Mouse (Mus musculus) MEL (cell line): ENCODE results near the gene Vps26a. TPM values are rescaled to one million over a fixed set of nuclear protein-coding genes. Genes with fewer than 3 reads are reported as not detected.

Experiments used
- DNase-seq: peaks from one replicate; pipeline ENCODE4 v3.0.0; 2011; ENCODE audit warnings: low read depth, low spot score
- H3K27ac ChIP-seq: 2 replicates; pipeline ENCODE4 v1.5.1; 2012; ENCODE audit warnings: low read depth, mild to moderate bottlenecking, control low read depth, low read length, moderate library complexity; ENCODE audit not compliant: control insufficient read depth
- H3K27me3 ChIP-seq, 2 experiments: fragments of 150-350 bp in 1 of 2; sonication (generic) in 1 of 2; 2 replicates each; pipeline ENCODE4 v1.6.1; 2012; ENCODE audit warnings: low read length in 2 of 2, mild to moderate bottlenecking in 2 of 2, improper control_type of control experiment in 1 of 2, moderate library complexity in 1 of 2; ENCODE audit not compliant: insufficient read depth in 2 of 2, control insufficient read depth in 1 of 2
- H3K36me3 ChIP-seq, 2 experiments: 2 replicates each; pipeline ENCODE4 v1.6.1; 2012 to 2014; ENCODE audit warnings: low read length in 2 of 2, improper control_type of control experiment in 1 of 2, inconsistent platforms in 1 of 2, mild to moderate bottlenecking in 1 of 2; ENCODE audit not compliant: insufficient read depth in 2 of 2, control insufficient read depth in 1 of 2
- H3K4me1 ChIP-seq, 2 experiments: fragments of 150-350 bp in 1 of 2; sonication (generic) in 1 of 2; 2 replicates each; pipeline ENCODE4 v1.6.1; 2012; ENCODE audit warnings: low read length in 2 of 2, improper control_type of control experiment in 1 of 2, mild to moderate bottlenecking in 1 of 2; ENCODE audit not compliant: insufficient read depth in 2 of 2, control insufficient read depth in 1 of 2
- H3K4me3 ChIP-seq, 2 experiments: fragments of 150-350 bp in 1 of 2; sonication (generic) in 1 of 2; 2 replicates each; pipeline ENCODE4 v1.5.1; 2012; ENCODE audit warnings: low read depth in 2 of 2, low read length in 2 of 2, mild to moderate bottlenecking in 2 of 2, moderate library complexity in 2 of 2, control low read depth in 1 of 2, improper control_type of control experiment in 1 of 2; ENCODE audit not compliant: control insufficient read depth in 1 of 2, insufficient read depth in 1 of 2
- H3K79me2 ChIP-seq: 2 replicates; pipeline ENCODE4 v1.6.1; 2012; ENCODE audit warnings: mild to moderate bottlenecking, low read length, moderate library complexity; ENCODE audit not compliant: control insufficient read depth, poor library complexity, insufficient read depth
- H3K9ac ChIP-seq: 2 replicates; pipeline ENCODE4 v1.6.1; 2012; ENCODE audit warnings: low read depth, mild to moderate bottlenecking, control low read depth, low read length, moderate library complexity; ENCODE audit not compliant: control insufficient read depth, poor library complexity, severe bottlenecking
- H3K9me3 ChIP-seq: fragments of 150-350 bp; sonication (generic); replicated peaks from 2 replicates; pipeline ENCODE4 v1.6.1; 2012; ENCODE audit warnings: mild to moderate bottlenecking, low read length, improper control_type of control experiment, moderate library complexity; ENCODE audit not compliant: insufficient read depth
- CHD2 ChIP-seq: IDR thresholded peaks from 2 replicates; pipeline ENCODE4 v1.6.1; 2011; ENCODE audit warnings: low read length, improper control_type of control experiment
- CTCF ChIP-seq, 3 experiments: IDR thresholded peaks in 2 of 3; conservative IDR thresholded peaks in 1 of 3; 2 replicates each; pipeline ENCODE4 v1.5.1; 2011 to 2012; ENCODE audit warnings: low read length in 3 of 3, low read depth in 2 of 3, mild to moderate bottlenecking in 2 of 3, improper control_type of control experiment in 1 of 3, inconsistent platforms in 1 of 3, mixed read lengths in 1 of 3, moderate library complexity in 1 of 3; ENCODE audit not compliant: control insufficient read depth in 1 of 3, insufficient read depth in 1 of 3, poor library complexity in 1 of 3, severe bottlenecking in 1 of 3
- ELF1 ChIP-seq: IDR thresholded peaks from 2 replicates; pipeline ENCODE4 v1.6.1; 2014; ENCODE audit warnings: low read depth, mild to moderate bottlenecking, inconsistent platforms, low read length, improper control_type of control experiment, moderate library complexity
- EP300 ChIP-seq, 2 experiments: IDR thresholded peaks; 2 replicates each; pipeline ENCODE4 v1.6.1; 2011; ENCODE audit warnings: improper control_type of control experiment in 2 of 2, low read length in 2 of 2, low read depth in 1 of 2, mild to moderate bottlenecking in 1 of 2
- ETS1 ChIP-seq: IDR thresholded peaks from 2 replicates; pipeline ENCODE4 v1.6.1; 2012; ENCODE audit warnings: low read depth, mild to moderate bottlenecking, inconsistent platforms, low read length, improper control_type of control experiment, moderate library complexity
- GATA1 ChIP-seq: IDR thresholded peaks from 2 replicates; pipeline ENCODE4 v1.6.1; 2011; ENCODE audit warnings: low read depth, low read length, improper control_type of control experiment
- HCFC1 ChIP-seq: IDR thresholded peaks from 2 replicates; pipeline ENCODE4 v1.6.1; 2012; ENCODE audit warnings: low read depth, mild to moderate bottlenecking, inconsistent platforms, low read length, improper control_type of control experiment, moderate library complexity
- JUND ChIP-seq: IDR thresholded peaks from 2 replicates; pipeline ENCODE4 v1.6.1; 2011; ENCODE audit warnings: low read depth, mild to moderate bottlenecking, improper control_type of control experiment, low read length
- MAFK ChIP-seq: IDR thresholded peaks from 2 replicates; pipeline ENCODE4 v1.6.1; 2011; ENCODE audit warnings: low read depth, mild to moderate bottlenecking, low read length, improper control_type of control experiment, borderline replicate concordance
- MAX ChIP-seq: IDR thresholded peaks from 2 replicates; pipeline ENCODE4 v1.6.1; 2011; ENCODE audit warnings: low read length, improper control_type of control experiment
- MEF2A ChIP-seq: IDR thresholded peaks from 2 replicates; pipeline ENCODE4 v1.6.1; 2014; ENCODE audit warnings: low read depth, mild to moderate bottlenecking, inconsistent platforms, low read length, improper control_type of control experiment; ENCODE audit not compliant: poor library complexity, insufficient replicate concordance, severe bottlenecking; ENCODE audit errors: extremely low read depth
- MXI1 ChIP-seq: IDR thresholded peaks from 2 replicates; pipeline ENCODE4 v1.6.1; 2011; ENCODE audit warnings: mild to moderate bottlenecking, low read depth, low read length, improper control_type of control experiment
- MYB ChIP-seq: IDR thresholded peaks from 2 replicates; pipeline ENCODE4 v1.6.1; 2011; ENCODE audit warnings: mild to moderate bottlenecking, low read depth, low read length, improper control_type of control experiment
- MYC ChIP-seq: IDR thresholded peaks from 2 replicates; pipeline ENCODE4 v1.6.1; 2011; ENCODE audit warnings: low read depth, mild to moderate bottlenecking, low read length, improper control_type of control experiment, moderate library complexity
- NELFE ChIP-seq: IDR thresholded peaks from 2 replicates; pipeline ENCODE4 v1.6.1; 2011; ENCODE audit warnings: low read depth, low read length, improper control_type of control experiment
- NRF1 ChIP-seq: IDR thresholded peaks from 2 replicates; pipeline ENCODE4 v1.6.1; 2014; ENCODE audit warnings: low read depth, mild to moderate bottlenecking, inconsistent platforms, low read length, improper control_type of control experiment, moderate library complexity; ENCODE audit not compliant: poor library complexity, insufficient read depth, severe bottlenecking
- POLR2A ChIP-seq, 2 experiments: IDR thresholded peaks; 2 replicates each; pipeline ENCODE4 v1.6.1; 2011 to 2012; ENCODE audit warnings: low read length in 2 of 2, mild to moderate bottlenecking in 2 of 2, control low read depth in 1 of 2, improper control_type of control experiment in 1 of 2, low read depth in 1 of 2, moderate library complexity in 1 of 2; ENCODE audit not compliant: control insufficient read depth in 1 of 2, insufficient read depth in 1 of 2, poor library complexity in 1 of 2
- POLR2AphosphoS2 ChIP-seq: IDR thresholded peaks from 2 replicates; pipeline ENCODE4 v1.6.1; 2011; ENCODE audit warnings: low read length, improper control_type of control experiment
- POLR2AphosphoS5 ChIP-seq: IDR thresholded peaks from 2 replicates; pipeline ENCODE4 v1.6.1; 2012; ENCODE audit warnings: low read depth, borderline replicate concordance, mild to moderate bottlenecking, inconsistent platforms, low read length, moderate library complexity, mixed read lengths
- RAD21 ChIP-seq: IDR thresholded peaks from 2 replicates; pipeline ENCODE4 v1.6.1; 2011; ENCODE audit warnings: mild to moderate bottlenecking, low read depth, low read length, improper control_type of control experiment
- SMC3 ChIP-seq: IDR thresholded peaks from 2 replicates; pipeline ENCODE4 v1.6.1; 2011; ENCODE audit warnings: low read depth, low read length, improper control_type of control experiment
- TAL1 ChIP-seq: IDR thresholded peaks from 2 replicates; pipeline ENCODE4 v1.6.1; 2012; ENCODE audit warnings: mild to moderate bottlenecking, inconsistent platforms, low read length, moderate library complexity, mixed read lengths
- TBP ChIP-seq: IDR thresholded peaks from 2 replicates; pipeline ENCODE4 v1.8.0; 2011; ENCODE audit warnings: low read depth, low read length, improper control_type of control experiment
- TCF12 ChIP-seq: IDR thresholded peaks from 2 replicates; pipeline ENCODE4 v1.6.1; 2014; ENCODE audit warnings: low read depth, mild to moderate bottlenecking, inconsistent platforms, low read length, improper control_type of control experiment, moderate library complexity
- UBTF ChIP-seq: IDR thresholded peaks from 2 replicates; pipeline ENCODE4 v1.6.1; 2012; ENCODE audit warnings: low read depth, mild to moderate bottlenecking, inconsistent platforms, low read length, improper control_type of control experiment, moderate library complexity, borderline replicate concordance; ENCODE audit not compliant: insufficient read depth
- USF1 ChIP-seq: IDR thresholded peaks from 2 replicates; pipeline ENCODE4 v1.6.1; 2014; ENCODE audit warnings: low read depth, mild to moderate bottlenecking, inconsistent platforms, low read length, improper control_type of control experiment, moderate library complexity
- USF2 ChIP-seq, 2 experiments: IDR thresholded peaks; 2 replicates each; pipeline ENCODE4 v1.6.1; 2011 to 2012; ENCODE audit warnings: improper control_type of control experiment in 2 of 2, low read length in 2 of 2, borderline replicate concordance in 1 of 2, inconsistent platforms in 1 of 2, low read depth in 1 of 2, mild to moderate bottlenecking in 1 of 2; ENCODE audit not compliant: insufficient read depth in 1 of 2
- ZC3H11A ChIP-seq: IDR thresholded peaks from 2 replicates; pipeline ENCODE4 v1.6.1; 2012; ENCODE audit warnings: low read depth, mild to moderate bottlenecking, inconsistent platforms, low read length, improper control_type of control experiment
- ZKSCAN1 ChIP-seq: IDR thresholded peaks from 2 replicates; pipeline ENCODE4 v1.6.1; 2012; ENCODE audit warnings: low read depth, mild to moderate bottlenecking, inconsistent platforms, low read length, improper control_type of control experiment, moderate library complexity
- ZNF384 ChIP-seq: IDR thresholded peaks from 2 replicates; pipeline ENCODE4 v1.6.1; 2012; ENCODE audit warnings: low read depth, mild to moderate bottlenecking, inconsistent platforms, low read length, improper control_type of control experiment
- polyA plus RNA-seq, 2 experiments: library from polyadenylated mRNA; stranded (reverse) in 1 of 2; unstranded in 1 of 2; fragments of >175 nt in 1 of 2; fragments of >200 nt in 1 of 2; gene quantifications; 2 replicates each; pipeline versions ENCODE4 v1.2.1 to v1.2.4; 2012; ENCODE audit warnings: low replicate concordance in 2 of 2, low read depth in 1 of 2; ENCODE audit not compliant: insufficient read length in 2 of 2, insufficient read depth in 1 of 2, missing spikeins in 1 of 2
- total RNA-seq: library from RNA; depleted of rRNA; stranded (reverse); fragments of 300-350 nt; gene quantifications from 2 replicates; pipeline ENCODE4 v1.2.3, GENCODE M21; 2012

The Vps26a gene
- total and polyA plus RNA-seq, 3 experiments, result 34.2 to 64.1 TPM; not detected in 1

- Histone ChIP-seq H3K79me2 (peaks cover 10% of the 10 kb centered on the region), H3K27ac (peak overlapping the region; percentile 51)
- TF ChIP-seq POLR2A (IDR thresholded peaks at IDR 0.05; ENCODE audit: control insufficient read depth in 1 of 2, insufficient read depth in 1 of 2, low read depth in 1 of 2, low read length in 2 of 2, poor library complexity in 1 of 2) (no peak), ELF1 (no peak), TCF12 (no peak), POLR2AphosphoS2 (no peak), ZKSCAN1 (no peak), MEF2A (no peak), MXI1 (no peak), TAL1 (no peak), ETS1 (peak; percentile 4; the same call in 1 of the 2 replicates), POLR2AphosphoS5 (no peak), SMC3 (no peak), NELFE (0 out of 2 replicates have a peak, but pooled peaks have one; percentile 30), JUND (no peak), GATA1 (no peak), UBTF (no peak), MAFK (no peak), HCFC1 (no peak), RAD21 (no peak), MAX (no peak), MYB (peak; percentile 74), EP300 (IDR thresholded peaks at IDR 0.05; ENCODE audit: low read depth in 1 of 2, low read length in 2 of 2) (peak in 1 of 2 experiments; percentile 42; a peak in 1 of 4 replicates), ZC3H11A (no peak), TBP (no peak), CHD2 (no peak), CTCF (IDR thresholded peaks at IDR 0.05 in 2 of 3, conservative IDR thresholded peaks at IDR 0.05 in 1 of 3; ENCODE audit: control insufficient read depth in 1 of 3, insufficient read depth in 1 of 3, low read depth in 2 of 3, low read length in 3 of 3, poor library complexity in 1 of 3, severe bottlenecking in 1 of 3) (no peak), USF1 (no peak), ZNF384 (no peak), USF2 (IDR thresholded peaks at IDR 0.05; ENCODE audit: borderline replicate concordance in 1 of 2, insufficient read depth in 1 of 2, low read depth in 1 of 2, low read length in 2 of 2) (no peak), NRF1 (no peak), MYC (no peak)
These were observed 24.9 kb upstream of the Vps26a start for GRCm38 (mm10) chr10:62511528-62511927.

More at GRCm38 (mm10) chr10:62511528-62511927, 24.9 kb upstream of the Vps26a start:
- Histone ChIP-seq H3K4me3 (no peak overlapping the region), H3K27me3 (no peaks in the 10 kb centered on the region), H3K36me3 (peaks cover 0 to 24% of the 10 kb centered on the region in 2 experiments; a peak in 2 of 4 replicates), H3K4me1 (peaks cover 11 to 27% of the 10 kb centered on the region in 2 experiments), H3K9ac (0 out of 2 replicates have a peak overlapping the region, but pooled peaks have one; percentile 4), H3K9me3 (no peaks in the 10 kb centered on the region)
- DNase-seq, result peak; percentile 60
